Mouse (Mus musculus): ENCODE measurements at regions not wholly inside any gene's neighbourhood (a gene's known extent, or its start where the extent isn't known, plus 50 kb on each side); places are given as distances from the start of the nearest gene placed in this dataset.

DNA sequence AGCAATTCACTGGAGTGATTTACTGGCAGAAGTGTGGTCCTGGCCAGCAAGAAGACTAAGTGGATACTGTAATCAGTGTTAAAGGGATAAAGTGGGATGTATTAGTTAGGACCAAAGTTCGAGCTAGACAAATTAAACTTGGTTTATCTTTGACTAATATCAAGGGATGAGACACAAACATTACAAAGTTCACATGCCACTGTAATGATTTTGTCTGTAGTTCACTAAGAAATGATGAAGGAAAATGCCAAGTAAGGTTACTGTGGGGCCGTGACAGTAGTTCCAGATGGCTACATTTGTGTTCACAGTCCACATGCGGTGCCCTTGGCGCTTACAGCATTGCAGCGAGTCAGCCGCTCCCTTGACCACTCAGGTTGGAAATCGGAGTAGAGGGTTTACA, 458.2 kb upstream of the Pkn2 start:
- no peak for TF ChIP-seq POLR2A (IDR thresholded peaks at IDR 0.05; ENCODE audit: low read depth, low read length)
- no peak for TF ChIP-seq CTCF (IDR thresholded peaks at IDR 0.05; ENCODE audit: extremely low read depth, insufficient read length, insufficient replicate concordance, low read depth, low read length)

Data from small intestine, adult 2 months (tissue).